Mouse (Mus musculus) hindbrain, embryonic 16.5 days (tissue): ENCODE measurements around the gene Hsd17b12. TPM values are rescaled to one million over a fixed set of nuclear protein-coding genes. Genes with fewer than 3 reads are reported as not detected.

ENCODE experiments used
- ATAC-seq: fragments of 200-750 bp; cut with Nextera tagmentation; 2 replicates; pipeline ENCODE4 v1.8.0; 2017; ENCODE audit warnings: moderate TSS enrichment, moderate library complexity
- H3K27ac ChIP-seq: fragments of 300-500 bp; sonication (generic); 2 replicates; pipeline ENCODE4 v1.5.1; 2014; ENCODE audit warnings: low read depth, mild to moderate bottlenecking, control low read depth, low read length, moderate library complexity
- H3K27me3 ChIP-seq: fragments of 300-500 bp; sonication (generic); replicated peaks from 2 replicates; pipeline ENCODE4 v1.6.1; 2014; ENCODE audit warnings: low read length; ENCODE audit not compliant: control insufficient read depth, insufficient read depth
- H3K36me3 ChIP-seq: fragments of 300-500 bp; sonication (generic); 2 replicates; pipeline ENCODE4 v1.6.1; 2014; ENCODE audit warnings: mild to moderate bottlenecking, low read length, moderate library complexity, mixed read lengths; ENCODE audit not compliant: control insufficient read depth, insufficient read depth
- H3K4me1 ChIP-seq: fragments of 300-500 bp; sonication (generic); 2 replicates; pipeline ENCODE4 v1.6.1; 2014; ENCODE audit warnings: low read depth, low read length; ENCODE audit not compliant: control insufficient read depth, insufficient read depth
- H3K4me2 ChIP-seq: fragments of 300-500 bp; sonication (generic); 2 replicates; pipeline ENCODE4 v1.6.1; 2014; ENCODE audit warnings: mild to moderate bottlenecking, low read length, control low read depth, moderate library complexity
- H3K4me3 ChIP-seq: fragments of 300-500 bp; sonication (generic); 2 replicates; pipeline ENCODE4 v1.5.1; 2014; ENCODE audit warnings: mild to moderate bottlenecking, low read length, control low read depth, moderate library complexity
- H3K9ac ChIP-seq: fragments of 300-500 bp; sonication (generic); 2 replicates; pipeline ENCODE4 v1.6.1; 2014; ENCODE audit warnings: low read depth, mild to moderate bottlenecking, control low read depth, low read length, moderate library complexity
- H3K9me3 ChIP-seq: fragments of 300-500 bp; sonication (generic); 2 replicates; pipeline ENCODE4 v1.6.1; 2014; ENCODE audit warnings: mild to moderate bottlenecking, low read length, moderate library complexity; ENCODE audit not compliant: control insufficient read depth
- WGBS: fragments of 180-500 bp; shearing (Covaris S2); extraction: QIAGEN DNeasy Blood & Tissue Kit; methylation state at CpG from one replicate; pipeline ENCODE4 v1.1.7; 2014; 5-methylcytosine and 5-hydroxymethylcytosine counted together
- polyA plus RNA-seq: library from polyadenylated mRNA; unstranded; fragments of >200 nt; fragmentation: Nextera tagmentation; extraction: Ambion mirVana; gene quantifications from 2 replicates; pipeline ENCODE4 v1.2.1, GENCODE M21; 2015

The Hsd17b12 gene
- polyA plus RNA-seq, 1 experiment from 2014 or later, result 171 TPM

GRCm38 (mm10) chr2:94040391-94041125, 117.2 kb downstream of the Hsd17b12 start:
- Histone ChIP-seq H3K27ac (no peak overlapping the region), H3K4me3 (no peak overlapping the region), H3K36me3 (no peaks in the 10 kb centered on the region), H3K4me2 (no peak overlapping the region), H3K27me3 (no peaks in the 10 kb centered on the region), H3K9me3 (no peaks in the 10 kb centered on the region), H3K9ac (no peak overlapping the region), H3K4me1 (peaks cover 12% of the 10 kb centered on the region)
- no peak for ATAC-seq
- WGBS, result 87% methylated on average over 5 of the region's 5 CpGs

- Histone ChIP-seq H3K9ac (no peak overlapping the region), H3K4me2 (no peak overlapping the region), H3K4me3 (no peak overlapping the region), H3K27me3 (no peaks in the 10 kb centered on the region), H3K9me3 (no peaks in the 10 kb centered on the region), H3K36me3 (peaks cover 5% of the 10 kb centered on the region; the same call in 1 of the 2 replicates), H3K27ac (no peak overlapping the region), H3K4me1 (no peaks in the 10 kb centered on the region)
- 66% methylated on average over 9 of the region's 9 CpGs for WGBS
- peak; percentile 93 for ATAC-seq
Measured at GRCm38 (mm10) chr2:94035428-94036331, 122.1 kb downstream of the Hsd17b12 start.

- Histone ChIP-seq H3K4me1 (no peaks in the 10 kb centered on the region), H3K36me3 (peaks cover 5% of the 10 kb centered on the region; the same call in 1 of the 2 replicates), H3K27me3 (no peaks in the 10 kb centered on the region), H3K4me2 (no peak overlapping the region), H3K27ac (no peak overlapping the region), H3K4me3 (no peak overlapping the region), H3K9me3 (no peaks in the 10 kb centered on the region), H3K9ac (no peak overlapping the region)
- no peak for ATAC-seq
Measured at GRCm38 (mm10) chr2:94030602-94031001, 127.2 kb downstream of the Hsd17b12 start.

GRCm38 (mm10) chr2:94024637-94025036, 133.1 kb downstream of the Hsd17b12 start:
- Histone ChIP-seq H3K4me1 (no peaks in the 10 kb centered on the region), H3K9me3 (no peaks in the 10 kb centered on the region), H3K4me3 (no peak overlapping the region), H3K36me3 (no peaks in the 10 kb centered on the region), H3K27me3 (no peaks in the 10 kb centered on the region), H3K27ac (no peak overlapping the region), H3K4me2 (no peak overlapping the region), H3K9ac (no peak overlapping the region)
- WGBS, result 62% methylated on average over 6 of the region's 6 CpGs
- ATAC-seq, result no peak

- WGBS, result 6% methylated on average over 47 of the region's 47 CpGs
Measured at GRCm38 (mm10) chr2:94010335-94011291, 147.2 kb downstream of the Hsd17b12 start, which contains the start of gene Alkbh3. Alkbh3 (minus strand) TSS chr2:94010807.

GRCm38 (mm10) chr2:94002331-94002730, 155.4 kb downstream of the Hsd17b12 start:
- no peaks in the 10 kb centered on the region for H3K4me1 ChIP-seq
- H3K4me2 ChIP-seq, result no peak overlapping the region
- WGBS, result 6% methylated on average over 2 of the region's 2 CpGs
- peak; percentile 71 for ATAC-seq
- no peak overlapping the region for H3K27ac ChIP-seq
- H3K9ac ChIP-seq, result no peak overlapping the region
- H3K36me3 ChIP-seq, result peaks cover 32% of the 10 kb centered on the region
- no peak overlapping the region for H3K4me3 ChIP-seq
- H3K27me3 ChIP-seq, result no peaks in the 10 kb centered on the region
- no peaks in the 10 kb centered on the region for H3K9me3 ChIP-seq

More at GRCm38 (mm10) chr2:94010335-94011291, 147.2 kb downstream of the Hsd17b12 start, which contains the start of gene Alkbh3:
- peak within 1 kb of the TSS; percentile 78 for H3K4me2 ChIP-seq
- H3K4me3 ChIP-seq, result peak within 1 kb of the TSS; percentile 81
- H3K9ac ChIP-seq, result peak within 1 kb of the TSS; percentile 86
- H3K4me1 ChIP-seq, result peaks cover 12% of the 10 kb centered on the region
- H3K36me3 ChIP-seq, result peaks cover 18% of the 10 kb centered on the region; the same call in 1 of the 2 replicates
- ATAC-seq, result peak; percentile 99
- peak within 1 kb of the TSS; percentile 19; the same call in 1 of the 2 replicates for H3K27ac ChIP-seq
- no peaks in the 10 kb centered on the region for H3K27me3 ChIP-seq
- peaks cover 2% of the 10 kb centered on the region; the same call in 1 of the 2 replicates for H3K9me3 ChIP-seq

GRCm38 (mm10) chr2:94001918-94002317, 155.8 kb downstream of the Hsd17b12 start:
- H3K27ac ChIP-seq, result no peak overlapping the region
- no peaks in the 10 kb centered on the region for H3K27me3 ChIP-seq
- H3K9me3 ChIP-seq, result no peaks in the 10 kb centered on the region
- no peak for ATAC-seq
- H3K4me2 ChIP-seq, result no peak overlapping the region
- H3K36me3 ChIP-seq, result peaks cover 29% of the 10 kb centered on the region
- no peaks in the 10 kb centered on the region for H3K4me1 ChIP-seq
- 83% methylated on average over 4 of the region's 4 CpGs for WGBS
- no peak overlapping the region for H3K9ac ChIP-seq
- H3K4me3 ChIP-seq, result no peak overlapping the region

GRCm38 (mm10) chr2:94001411-94001810, 156.4 kb downstream of the Hsd17b12 start:
- Histone ChIP-seq H3K9me3 (no peaks in the 10 kb centered on the region), H3K27ac (no peak overlapping the region), H3K4me1 (no peaks in the 10 kb centered on the region), H3K9ac (no peak overlapping the region), H3K4me2 (no peak overlapping the region), H3K4me3 (no peak overlapping the region), H3K36me3 (peaks cover 26% of the 10 kb centered on the region), H3K27me3 (no peaks in the 10 kb centered on the region)
- no peak for ATAC-seq
- WGBS, result 81% methylated on average over 6 of the region's 6 CpGs
